13 mouse cellular contexts compared by ENCODE assay signal in genomic region chr2:52386037-52386436, GRCm38 (mm10). TPM values are rescaled to one million over a fixed set of nuclear protein-coding genes. Genes with fewer than 3 reads are reported as not detected.
DNase-seq lines count a peak whose midpoint lies in the region; ATAC-seq lines count a peak whose summit lies in the region.
"Had no signal": no experiment of that assay in that cellular context is flagged by ENCODE, and none has a peak within 500 bp of the region (broad histone marks: within the 10 kb centered on the region; RNA-seq: fewer than 3 reads in every experiment).

No protein-coding gene starts in this region.

- H3K4me3 ChIP-seq in heart, embryonic 13.5 days, result no peak overlapping the region
- H3K4me3 ChIP-seq in liver, embryonic 12.5 days, result no peak overlapping the region
- H3K4me3 ChIP-seq: forebrain, embryonic 10.5 days; hindbrain, embryonic 15.5 days; liver, embryonic 13.5 days had no signal

- no peak for ATAC-seq in heart, embryonic 13.5 days (ENCODE audit: extremely low read depth, insufficient number of reproducible peaks, low FRiP score, low TSS enrichment)
- no peak for ATAC-seq in granulocyte monocyte progenitor cell, adult 5-6 weeks (replicated peaks; ENCODE audit: poor library complexity, severe bottlenecking)
- ATAC-seq in liver, embryonic 12.5 days, result no peak
- ATAC-seq: midbrain, embryonic 16.5 days; Patski had no signal

- peak overlapping the region; percentile 46 for H3K4me2 ChIP-seq in heart, embryonic 13.5 days
- H3K4me2 ChIP-seq in liver, embryonic 12.5 days, result no peak overlapping the region
- H3K4me2 ChIP-seq: hindbrain, embryonic 15.5 days; liver, embryonic 13.5 days had no signal

- peak overlapping the region; percentile 51 for H3K27ac ChIP-seq in heart, embryonic 13.5 days (replicated peaks)
- no peak overlapping the region for H3K27ac ChIP-seq in liver, embryonic 12.5 days
- H3K27ac ChIP-seq: forebrain, embryonic 10.5 days; hindbrain, embryonic 15.5 days; liver, embryonic 13.5 days had no signal

- peaks cover 13% of the 10 kb centered on the region for H3K4me1 ChIP-seq in heart, embryonic 13.5 days
- H3K4me1 ChIP-seq in liver, embryonic 12.5 days, result 0 out of 2 replicates have a peak, but pooled peaks cover 7% of the 10 kb centered on the region
- H3K4me1 ChIP-seq: forebrain, embryonic 10.5 days; hindbrain, embryonic 15.5 days had no signal

- H3K9me3 ChIP-seq in heart, embryonic 13.5 days, result no peaks in the 10 kb centered on the region
- no peaks in the 10 kb centered on the region for H3K9me3 ChIP-seq in liver, embryonic 12.5 days (replicated peaks)
- H3K9me3 ChIP-seq: forebrain, embryonic 10.5 days; hindbrain, embryonic 15.5 days; liver, embryonic 13.5 days had no signal

- 26% methylated on average over 7 of the region's 7 CpGs for WGBS in heart, embryonic 13.5 days
- WGBS in liver, embryonic 12.5 days (ENCODE audit: insufficient replicate concordance), result 38% methylated on average over 7 of the region's 7 CpGs

- peak; percentile 18 to 29 for DNase-seq in heart, adult 18-20 months
- DNase-seq in heart, adult 8-10 months (ENCODE audit: low spot score), result no peak
- peak; percentile 33 for DNase-seq in adrenal gland, postnatal 14 days
- peak; percentile 71 for DNase-seq in lung, postnatal 10 days
- DNase-seq in left cerebral cortex, adult 9 months (ENCODE audit: low spot score in 2 of 2), result no peak
- DNase-seq: liver, embryonic 13.5 days had no signal

- H3K36me3 ChIP-seq in heart, embryonic 13.5 days, result no peaks in the 10 kb centered on the region
- H3K36me3 ChIP-seq in liver, embryonic 12.5 days, result no peaks in the 10 kb centered on the region
- H3K36me3 ChIP-seq: forebrain, embryonic 10.5 days; hindbrain, embryonic 15.5 days; liver, embryonic 13.5 days had no signal

- H3K9ac ChIP-seq in heart, embryonic 13.5 days, result peak overlapping the region; percentile 11; the same call in 1 of the 2 replicates
- H3K9ac ChIP-seq in liver, embryonic 12.5 days, result no peak overlapping the region
- H3K9ac ChIP-seq: hindbrain, embryonic 15.5 days; liver, embryonic 13.5 days had no signal

- H3K27me3 ChIP-seq in heart, embryonic 13.5 days (replicated peaks), result no peaks in the 10 kb centered on the region
- H3K27me3 ChIP-seq in liver, embryonic 12.5 days (replicated peaks), result no peaks in the 10 kb centered on the region
- H3K27me3 ChIP-seq: hindbrain, embryonic 15.5 days; liver, embryonic 13.5 days; Patski had no signal

RNA-seq across cellular contexts. Expression of gene Neb, which starts 7.8 kb away (rescaled TPM):
- total RNA-seq in heart, adult 18-20 months (2021), result 1 to 10 TPM; 5.7 to 7.3 TPM
- total RNA-seq in heart, adult 8-10 months (2022), result 10 to 100 TPM in 1 of 4 experiments, 1 to 10 TPM in 3; 8.2 to 15.0 (median 9.2) TPM
- 1.2 and 1.4 TPM in 2 replicates for total RNA-seq in adrenal gland, postnatal 14 days (2021)
- 2.0 and 4.0 TPM in 2 replicates for polyA plus RNA-seq in heart, embryonic 13.5 days (2015; fragmentation: Nextera tagmentation; extraction: Ambion mirVana)
- not detected in 2 replicates for total RNA-seq in granulocyte monocyte progenitor cell, adult 5-6 weeks (2014; fragmentation: Nextera tagmentation)
- total RNA-seq in granulocyte monocyte progenitor cell, adult 5-6 weeks (2017), result 0.09 and 0.10 TPM in 2 replicates
- 0.50 and 1.5 TPM in 2 replicates for polyA plus RNA-seq in liver, embryonic 12.5 days (2016; fragmentation: Nextera tagmentation; extraction: Ambion mirVana)

RNA-seq across cellular contexts. Expression of gene Arl5a, which starts 38.7 kb away (rescaled TPM):
- 10 to 100 TPM; 35.8 to 35.9 TPM for total RNA-seq in heart, adult 18-20 months (2021)
- 10 to 100 TPM; 33.6 to 40.2 (median 35.9) TPM for total RNA-seq in heart, adult 8-10 months (2022)
- 48.4 and 49.6 TPM in 2 replicates for total RNA-seq in adrenal gland, postnatal 14 days (2021)
- polyA plus RNA-seq in heart, embryonic 13.5 days (2015; fragmentation: Nextera tagmentation; extraction: Ambion mirVana), result 47.2 and 51.4 TPM in 2 replicates
- 24.6 and 27.8 TPM in 2 replicates for total RNA-seq in granulocyte monocyte progenitor cell, adult 5-6 weeks (2014; fragmentation: Nextera tagmentation)
- total RNA-seq in granulocyte monocyte progenitor cell, adult 5-6 weeks (2017), result 32.3 and 43.1 TPM in 2 replicates
- 48.8 and 50.8 TPM in 2 replicates for polyA plus RNA-seq in liver, embryonic 12.5 days (2016; fragmentation: Nextera tagmentation; extraction: Ambion mirVana)

Comparison
In these comparisons a context has a peak if more than half of its experiments do, and no peak if none do; other contexts are left out.
1. DNase-seq: peak in heart, adult 18-20 months (2 of 2), adrenal gland, postnatal 14 days (single experiment) and lung, postnatal 10 days (single experiment); none in heart, adult 8-10 months (single experiment) and left cerebral cortex, adult 9 months (0 of 2).